Mouse (Mus musculus): ENCODE measurements around the gene Zmynd11.
"Not testable (repeated sequence)": the region's sequence is repeated elsewhere in the genome, so short reads cannot be mapped to it uniquely, and the experiment has no call there.

Zmynd11 gene

GRCm38 (mm10) chr13:9764646-9765536, at the start of gene Zmynd11:
Gene Zmynd11, minus strand, starts transcription at chr13:9765330.
- peak; percentile 56 for DNase-seq

DNA sequence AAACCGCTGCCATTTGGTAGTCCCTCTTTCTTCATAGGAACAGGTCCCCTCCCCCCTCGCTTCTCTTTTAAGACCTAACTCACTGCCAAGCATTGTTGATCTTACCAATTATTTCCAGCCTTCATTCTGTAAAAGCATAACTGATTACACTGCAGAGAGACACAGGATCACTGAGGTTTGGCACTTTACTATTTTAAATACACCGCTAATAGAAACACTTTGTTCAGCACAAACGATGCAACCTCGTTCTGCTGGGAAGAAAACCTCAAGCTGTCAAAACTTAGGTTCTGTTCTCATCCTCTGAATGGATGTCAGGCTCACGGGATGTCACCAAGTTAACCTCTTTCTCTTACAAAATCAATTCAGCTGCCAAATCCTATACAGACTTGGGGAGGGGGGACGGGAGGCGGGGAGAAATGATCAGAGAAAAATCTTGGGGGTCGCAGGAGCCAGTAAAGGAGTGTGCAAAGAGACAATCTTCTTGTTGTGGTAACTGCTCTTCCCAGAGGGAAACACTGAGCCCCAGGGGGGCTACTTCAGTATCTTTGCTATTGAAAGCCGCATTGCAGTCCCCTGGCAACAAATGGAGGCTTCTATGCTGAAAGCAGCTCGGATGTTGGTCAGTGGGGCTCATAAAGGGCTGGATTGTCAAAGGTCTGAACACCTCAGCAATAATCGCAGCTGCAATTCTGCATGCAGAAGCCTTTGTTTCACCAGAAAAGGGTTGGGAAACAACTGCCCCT, 30.9 kb upstream of the Zmynd11 start:
- peak; percentile 1 for DNase-seq

DNA sequence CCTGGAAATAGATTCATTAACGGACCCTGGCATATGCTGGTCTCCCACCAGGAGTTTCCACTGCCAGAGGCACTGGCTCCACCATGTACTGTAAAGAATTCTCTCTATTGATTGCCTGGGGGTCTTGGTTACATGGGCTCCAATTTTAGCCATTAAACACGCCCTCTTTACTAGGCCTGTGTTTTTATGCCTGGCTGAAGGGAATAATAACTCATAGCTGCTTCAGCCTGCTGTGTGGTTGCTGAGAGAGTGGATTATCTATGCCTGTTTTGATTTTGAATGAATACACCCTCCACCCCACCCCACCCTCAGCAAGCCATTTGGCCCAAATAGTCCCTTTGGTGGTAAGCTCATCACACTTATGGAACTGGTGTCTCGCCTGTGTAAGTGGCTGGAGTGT, 20.9 kb upstream of the Zmynd11 start:
- no peak for DNase-seq

DNA sequence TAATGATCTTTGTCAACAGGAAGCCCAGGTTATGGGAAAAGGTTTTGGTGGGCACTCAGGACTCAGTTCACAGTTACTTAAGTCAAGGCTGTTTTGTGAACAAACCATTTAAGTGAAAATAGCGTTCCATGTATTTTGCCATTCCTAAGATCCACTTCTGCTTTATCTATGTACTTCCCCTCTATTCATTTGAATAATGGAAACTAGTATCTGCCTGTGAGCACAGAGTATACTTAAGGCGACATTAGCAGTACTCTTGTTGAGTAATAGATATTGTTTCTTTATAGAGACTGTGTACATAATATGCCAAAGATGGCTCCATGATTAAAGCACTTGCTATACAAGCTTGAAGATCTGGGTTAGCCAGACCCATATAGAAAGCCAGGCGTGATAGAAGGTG, 18.6 kb upstream of the Zmynd11 start:
- no peak for DNase-seq

GRCm38 (mm10) chr13:9775901-9776300, 10.8 kb upstream of the Zmynd11 start:
- DNase-seq: no peak

GRCm38 (mm10) chr13:9774077-9774476, 8.9 kb upstream of the Zmynd11 start:
- no peak for DNase-seq

GRCm38 (mm10) chr13:9767279-9767678, 2.1 kb upstream of the Zmynd11 start:
- no peak for DNase-seq

GRCm38 (mm10) chr13:9766497-9766896, 1.4 kb upstream of the Zmynd11 start:
- no peak for DNase-seq

GRCm38 (mm10) chr13:9765537-9765851, 364 bp upstream of the Zmynd11 start:
- no peak for DNase-seq

- peak; percentile 59 for DNase-seq
Observed at GRCm38 (mm10) chr13:9763828-9764645, 1.1 kb downstream of the Zmynd11 start.

GRCm38 (mm10) chr13:9763100-9763827, 1.9 kb downstream of the Zmynd11 start:
- no peak for DNase-seq

DNA sequence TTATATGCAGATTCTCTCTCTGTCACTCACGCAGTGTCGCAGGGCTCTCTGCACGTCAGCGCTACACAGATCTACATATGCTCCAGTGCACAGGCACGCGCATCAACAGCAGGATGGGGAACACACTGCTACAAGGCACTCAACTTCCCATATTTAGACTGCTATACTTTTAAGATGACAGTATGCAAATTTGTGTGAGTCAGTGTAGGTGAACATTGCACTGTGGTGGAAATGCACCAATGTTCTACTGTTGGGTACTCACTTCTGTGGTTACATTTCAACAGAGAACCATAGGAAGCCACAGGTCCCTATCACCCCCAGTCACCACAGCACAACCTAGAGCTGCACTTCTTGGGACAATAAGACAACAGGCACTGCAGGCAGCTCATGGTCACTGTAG, 5.1 kb downstream of the Zmynd11 start:
- no peak for DNase-seq

GRCm38 (mm10) chr13:9757842-9758491, 7.2 kb downstream of the Zmynd11 start:
- no peak for DNase-seq

DNA sequence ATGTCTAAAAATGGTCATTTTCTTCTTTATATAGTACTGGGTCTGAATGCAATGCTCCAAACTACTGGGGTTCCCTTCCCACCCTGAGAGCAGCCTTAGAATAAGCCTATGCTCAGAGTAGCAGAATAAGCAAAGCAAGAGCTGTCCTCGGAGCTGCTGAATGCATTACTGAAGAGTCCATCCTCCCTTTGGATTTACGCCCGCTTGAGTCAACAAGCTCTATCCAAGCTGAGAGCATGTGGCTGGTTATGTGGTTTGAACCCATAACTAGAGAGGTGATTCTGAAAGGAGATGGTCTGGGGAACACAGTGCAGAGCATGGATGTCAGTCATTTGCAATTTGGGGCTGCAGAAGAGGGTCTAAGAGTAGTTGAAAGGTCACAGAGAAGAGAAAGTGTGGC, 11.4 kb downstream of the Zmynd11 start:
- no peak for DNase-seq

- no peak for DNase-seq
Observed at GRCm38 (mm10) chr13:9750320-9750719, 14.8 kb downstream of the Zmynd11 start.

GRCm38 (mm10) chr13:9749796-9750195, 15.3 kb downstream of the Zmynd11 start:
- no peak for DNase-seq

- DNase-seq: no peak
Observed at GRCm38 (mm10) chr13:9738190-9738589, 26.9 kb downstream of the Zmynd11 start.

DNA sequence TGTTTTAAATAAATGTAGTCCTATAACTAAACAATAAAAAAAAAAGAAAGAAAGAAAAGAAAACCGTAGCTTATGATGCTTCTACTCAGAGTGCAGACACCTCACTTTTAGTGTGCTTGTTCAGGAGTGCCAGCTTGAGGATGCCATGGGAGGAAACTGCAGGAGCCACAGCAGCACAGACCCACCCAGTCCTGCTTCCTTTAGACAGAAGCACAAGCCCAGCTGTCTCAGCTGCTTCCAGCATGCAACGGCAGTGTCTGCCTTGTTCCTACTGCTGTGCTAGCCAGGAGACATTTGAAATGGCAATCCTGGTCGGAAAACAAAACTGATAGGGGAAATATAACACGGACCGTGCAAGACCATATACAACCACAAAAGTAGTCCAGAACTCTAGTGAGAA, 28.1 kb downstream of the Zmynd11 start:
- no peak for DNase-seq

DNA sequence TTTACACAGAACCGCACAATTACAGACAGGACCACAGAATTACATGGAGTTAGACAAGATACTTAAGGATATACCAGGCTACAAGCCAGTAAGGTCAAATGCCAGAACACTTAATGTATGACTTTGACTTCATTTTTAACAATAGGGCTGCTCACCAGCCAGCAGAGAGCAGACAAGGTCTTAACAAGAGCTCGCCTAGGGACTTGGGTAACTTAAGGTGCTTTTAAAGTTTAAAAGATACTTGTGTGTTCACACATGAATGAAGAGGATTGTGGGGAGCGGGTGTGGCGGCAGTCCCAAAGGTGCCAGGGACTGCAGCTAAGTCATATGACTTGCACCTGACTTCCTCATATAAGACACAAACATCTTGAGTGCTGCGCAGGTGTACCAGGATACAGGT, 32.9 kb downstream of the Zmynd11 start:
- not testable (repeated sequence) for DNase-seq

- no peak for DNase-seq
Observed at GRCm38 (mm10) chr13:9729073-9729472, 36.1 kb downstream of the Zmynd11 start.

- no peak for DNase-seq
Observed at GRCm38 (mm10) chr13:9715224-9715623, 49.9 kb downstream of the Zmynd11 start.

- no peak for DNase-seq
Observed at GRCm38 (mm10) chr13:9713462-9714134, 51.5 kb downstream of the Zmynd11 start.

All from cerebellum, adult 8-10 months (tissue).